Mouse (Mus musculus) olfactory bulb, adult 2 months (tissue): ENCODE measurements around the gene Trpm8. TPM values are rescaled to one million over a fixed set of nuclear protein-coding genes. Genes with fewer than 3 reads are reported as not detected.

Experiments
- H3K27ac ChIP-seq: fragments of 200-500 bp; 2 replicates; pipeline ENCODE4 v1.5.1; 2012; ENCODE audit warnings: low read depth, low read length; ENCODE audit not compliant: insufficient read depth
- H3K4me1 ChIP-seq: fragments of 200-500 bp; 2 replicates; pipeline ENCODE4 v1.6.1; 2012; ENCODE audit warnings: low read length; ENCODE audit not compliant: control insufficient read depth, insufficient read depth
- H3K4me3 ChIP-seq: fragments of 200-500 bp; 2 replicates; pipeline ENCODE4 v1.5.1; 2012; ENCODE audit warnings: mild to moderate bottlenecking, low read depth, low read length, moderate library complexity; ENCODE audit not compliant: insufficient read depth
- CTCF ChIP-seq: fragments of 200-500 bp; IDR thresholded peaks from 2 replicates; pipeline ENCODE4 v1.5.1; 2012; ENCODE audit warnings: low read depth, mild to moderate bottlenecking, low read length, moderate library complexity; ENCODE audit not compliant: insufficient read depth
- POLR2A ChIP-seq: fragments of 200-500 bp; IDR thresholded peaks from 2 replicates; pipeline ENCODE4 v1.6.1; 2012; ENCODE audit warnings: mild to moderate bottlenecking, low read depth, low read length, moderate library complexity; ENCODE audit not compliant: insufficient read depth
- WGBS: fragments of 180-500 bp; shearing (Covaris S2); methylation state at CpG from one replicate; pipeline ENCODE4 v1.1.7; 2018; 5-methylcytosine and 5-hydroxymethylcytosine counted together
- polyA plus RNA-seq: library from polyadenylated mRNA; stranded (reverse); fragments of >200 nt; gene quantifications from 2 replicates; pipeline ENCODE4 v1.2.4, GENCODE M21; 2012; ENCODE audit warnings: low replicate concordance; ENCODE audit not compliant: missing spikeins, insufficient read depth, insufficient read length

Gene Trpm8
- polyA plus RNA-seq, 1 experiment: not detected

DNA sequence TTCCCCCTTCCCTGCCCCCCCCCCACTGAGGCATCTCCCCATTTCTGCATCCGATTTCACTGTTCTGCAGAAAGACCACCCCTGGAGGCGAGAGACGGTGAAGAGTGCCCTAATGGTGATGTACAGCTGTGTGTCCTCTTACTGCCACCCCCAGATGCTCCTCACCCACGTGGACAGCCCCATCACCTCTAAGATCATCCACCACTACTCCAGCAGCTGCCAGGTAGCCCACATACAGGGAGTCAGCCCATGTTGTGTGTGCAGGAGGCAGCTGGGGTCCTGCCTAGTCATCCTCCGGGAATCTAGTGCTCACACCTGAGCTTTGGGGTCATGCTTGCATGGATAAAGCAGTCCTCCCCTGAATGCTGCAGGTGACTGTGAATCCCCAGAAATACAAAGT is 33.6 kb upstream of the Trpm8 start:
- Histone ChIP-seq H3K4me1 (no peaks in the 10 kb centered on the region), H3K4me3 (no peak overlapping the region), H3K27ac (no peak overlapping the region)
- WGBS: 66% methylated on average over 5 of the region's 5 CpGs
- no peak for TF ChIP-seq CTCF
- TF ChIP-seq POLR2A: no peak

DNA sequence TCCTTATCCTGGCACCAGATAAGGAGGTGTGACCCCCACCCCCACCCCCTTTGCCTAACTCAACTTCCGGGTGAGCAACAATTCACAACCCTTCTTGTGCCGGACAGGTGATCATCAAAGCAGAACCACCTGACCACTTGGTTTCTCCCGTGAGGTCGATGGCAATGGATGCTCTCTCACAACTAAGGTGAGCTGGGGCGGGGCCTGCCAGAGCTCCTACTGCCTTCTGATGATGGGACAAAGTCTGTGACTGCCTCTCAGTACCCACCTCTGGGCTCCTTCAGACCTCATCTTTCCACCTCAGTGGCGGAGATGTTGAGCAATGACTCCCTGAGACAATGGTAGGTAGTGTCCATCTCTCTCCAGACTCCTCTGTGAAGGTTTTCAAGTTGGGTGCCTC is 31.6 kb upstream of the Trpm8 start:
- H3K4me1 ChIP-seq: no peaks in the 10 kb centered on the region
- H3K4me3 ChIP-seq: no peak overlapping the region
- 80% methylated on average over 6 of the region's 6 CpGs for WGBS
- TF ChIP-seq POLR2A: no peak
- TF ChIP-seq CTCF: no peak
- no peak overlapping the region for H3K27ac ChIP-seq

DNA sequence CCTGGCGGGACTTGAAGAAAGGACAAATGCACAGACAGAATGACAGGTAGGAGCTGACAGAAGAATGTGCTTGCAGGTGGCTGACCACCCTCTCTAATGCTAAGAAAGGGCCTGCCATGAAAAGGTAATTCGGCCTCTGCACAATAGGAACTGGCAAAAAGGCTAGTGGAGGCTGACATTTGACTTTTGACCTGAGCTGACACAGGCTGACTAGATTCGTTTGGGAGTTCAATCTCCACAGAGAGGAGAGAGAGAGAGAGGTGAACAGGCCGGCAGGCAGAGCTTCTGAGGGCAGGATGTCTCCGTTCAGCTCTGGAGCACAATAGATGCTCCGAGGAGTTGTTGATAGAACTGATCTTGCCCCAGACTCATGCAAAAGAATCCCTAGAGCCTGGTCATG is 31.1 kb upstream of the Trpm8 start:
- H3K27ac ChIP-seq: no peak overlapping the region
- no peak overlapping the region for H3K4me3 ChIP-seq
- 49% methylated on average over 6 of the region's 6 CpGs for WGBS
- no peaks in the 10 kb centered on the region for H3K4me1 ChIP-seq
- TF ChIP-seq POLR2A (no peak), CTCF (no peak)

DNA sequence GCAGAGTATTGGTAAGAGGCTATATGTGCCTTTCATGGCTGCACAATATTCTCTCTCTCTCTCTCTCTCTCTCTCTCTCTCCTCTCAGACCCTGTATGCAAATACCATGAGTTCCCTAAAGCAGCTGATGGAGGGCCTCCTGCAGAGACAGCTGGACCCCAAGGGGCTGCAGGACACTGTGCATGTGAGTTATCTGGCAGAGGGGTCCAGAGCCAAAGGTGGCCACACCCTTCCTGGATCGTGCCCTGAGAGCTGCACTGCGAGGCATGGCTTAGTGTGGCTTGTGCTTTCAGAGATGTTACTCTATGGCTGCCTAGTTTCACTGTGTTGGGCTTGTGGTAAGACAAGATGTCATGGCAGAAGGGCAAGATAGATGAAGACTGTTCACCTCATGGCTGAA is 29.8 kb upstream of the Trpm8 start:
- 42% methylated on average over 2 of the region's 2 CpGs for WGBS
- TF ChIP-seq POLR2A (no peak), CTCF (no peak)
- no peak overlapping the region for H3K27ac ChIP-seq

DNA sequence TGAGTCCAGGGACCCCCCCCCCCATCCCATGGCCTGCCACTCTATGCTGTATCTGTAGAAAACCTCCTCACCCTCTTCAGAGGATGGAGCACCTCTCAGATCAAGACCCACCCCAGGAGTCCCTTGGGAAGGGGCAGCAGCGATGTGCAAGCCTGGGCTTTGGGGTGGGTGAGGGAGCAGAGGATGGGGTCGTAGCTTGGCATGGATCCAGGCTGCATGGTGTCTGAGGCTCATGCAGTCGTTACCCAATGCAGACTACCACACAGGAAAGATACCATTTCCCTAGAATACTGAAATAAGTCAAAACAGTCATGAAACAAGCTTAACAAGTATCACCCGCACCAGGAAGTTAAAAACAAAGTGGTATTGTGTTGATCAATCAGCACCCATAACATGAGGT is 28.8 kb upstream of the Trpm8 start:
- WGBS: 67% methylated on average over 4 of the region's 4 CpGs
- H3K4me3 ChIP-seq: no peak overlapping the region
- H3K27ac ChIP-seq: no peak overlapping the region
- H3K4me1 ChIP-seq: no peaks in the 10 kb centered on the region
- TF ChIP-seq CTCF (no peak), POLR2A (no peak)

More for the DNA sequence above, 29.8 kb upstream of the Trpm8 start:
- no peak overlapping the region for H3K4me3 ChIP-seq
- H3K4me1 ChIP-seq: no peaks in the 10 kb centered on the region

DNA sequence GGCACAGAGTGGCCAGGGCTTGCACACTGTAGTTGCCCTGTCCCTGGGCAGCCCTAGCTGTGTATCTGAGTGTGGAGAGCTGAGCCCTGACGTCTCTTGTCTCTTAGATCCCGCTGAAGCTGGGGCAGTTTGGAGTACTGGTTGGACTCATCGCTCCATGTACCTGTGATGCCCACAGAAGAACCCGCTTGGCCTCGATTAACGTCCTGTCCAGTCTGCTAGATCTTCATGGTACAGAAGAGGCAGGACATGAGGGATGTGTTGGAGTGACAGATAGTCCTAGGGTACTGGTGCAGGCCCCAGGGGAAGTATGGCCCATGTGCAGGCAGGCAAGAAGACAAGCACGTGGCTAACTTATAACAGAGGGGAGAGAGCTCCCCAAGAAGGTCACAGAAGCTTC is 27.9 kb upstream of the Trpm8 start:
- 76% methylated on average over 7 of the region's 7 CpGs for WGBS
- Histone ChIP-seq H3K4me3 (no peak overlapping the region), H3K4me1 (no peaks in the 10 kb centered on the region), H3K27ac (no peak overlapping the region)
- TF ChIP-seq POLR2A (no peak), CTCF (no peak)

DNA sequence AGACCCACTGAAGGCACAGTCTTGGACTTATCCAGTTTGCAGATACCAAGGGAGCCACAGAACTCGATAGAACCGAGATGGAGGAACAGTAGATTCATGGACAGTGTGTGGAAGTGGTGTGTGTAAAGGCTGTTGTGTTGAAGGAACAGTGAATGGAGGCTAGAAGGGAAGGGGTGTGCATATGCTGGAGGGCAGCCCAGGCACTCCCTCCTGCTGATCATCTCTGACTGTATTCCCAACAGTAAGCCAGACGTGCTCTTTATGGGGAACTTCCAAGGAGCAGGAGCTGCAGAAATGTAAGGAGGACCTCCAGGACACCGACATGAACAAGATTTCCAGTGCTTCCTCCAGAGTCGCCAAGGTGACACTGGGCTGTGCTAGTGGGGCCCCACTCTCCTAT is 27.4 kb upstream of the Trpm8 start:
- TF ChIP-seq CTCF: no peak
- no peak for TF ChIP-seq POLR2A
- Histone ChIP-seq H3K4me1 (no peaks in the 10 kb centered on the region), H3K4me3 (no peak overlapping the region), H3K27ac (no peak overlapping the region)
- 83% methylated on average over 5 of the region's 5 CpGs for WGBS

DNA sequence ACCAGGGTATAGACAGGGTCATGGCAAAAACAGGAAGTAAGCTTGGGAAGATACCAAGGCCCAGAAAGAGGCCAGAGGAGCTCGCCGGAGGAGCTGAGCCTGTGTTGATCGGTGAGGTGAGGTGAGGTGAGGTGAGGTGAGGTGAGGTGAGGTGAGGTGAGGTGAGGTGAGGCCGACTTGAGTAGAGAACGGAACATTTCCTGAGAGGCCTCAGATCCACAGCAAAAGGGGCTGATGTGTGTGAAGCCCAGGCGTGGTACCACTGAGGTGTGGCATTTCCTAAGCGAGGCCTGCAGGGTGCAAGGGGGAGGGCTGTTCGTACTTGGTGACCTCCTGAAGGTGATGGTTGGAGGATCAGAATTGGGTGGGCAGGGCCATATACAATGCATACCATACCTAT is 24.4 kb upstream of the Trpm8 start:
- WGBS: 75% methylated on average over 8 of the region's 8 CpGs
- TF ChIP-seq POLR2A (no peak), CTCF (no peak)

DNA sequence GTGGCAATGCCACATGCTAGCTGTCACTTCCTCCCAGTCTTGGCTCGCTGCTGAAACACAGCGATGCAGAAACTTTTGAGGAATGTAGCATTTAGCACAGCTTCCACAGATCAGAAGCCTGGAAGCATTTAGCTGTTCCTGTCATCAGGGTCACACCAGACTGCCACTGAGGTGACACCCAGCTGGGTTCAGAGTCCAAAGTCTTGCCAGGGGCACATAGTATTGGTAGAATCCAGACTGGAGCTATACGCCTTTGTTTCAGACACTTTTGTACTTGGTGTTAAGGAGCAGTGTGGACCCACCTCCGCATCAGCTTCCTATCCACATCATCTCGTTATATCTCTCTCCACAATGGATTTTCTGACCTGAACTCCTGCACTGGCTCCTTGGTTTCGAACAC is 23.9 kb upstream of the Trpm8 start:
- WGBS: 74% methylated on average over 6 of the region's 6 CpGs
- H3K4me3 ChIP-seq: no peak overlapping the region

More for the DNA sequence above, 24.4 kb upstream of the Trpm8 start:
- Histone ChIP-seq H3K4me1 (no peaks in the 10 kb centered on the region), H3K27ac (no peak overlapping the region), H3K4me3 (no peak overlapping the region)

More for the DNA sequence above, 23.9 kb upstream of the Trpm8 start:
- TF ChIP-seq POLR2A (no peak), CTCF (no peak)
- Histone ChIP-seq H3K27ac (no peak overlapping the region), H3K4me1 (no peaks in the 10 kb centered on the region)
